Mouse (Mus musculus): ENCODE measurements at regions not wholly inside any gene's neighbourhood (a gene's known extent, or its start where the extent isn't known, plus 50 kb on each side); places are given as distances from the start of the nearest gene placed in this dataset.
"Not testable (repeated sequence)": the region's sequence is repeated elsewhere in the genome, so short reads cannot be mapped to it uniquely, and the experiment has no call there.

GRCm38 (mm10) chr14:36155757-36156156 lies 61.0 kb downstream of the 4930474N05Rik start:
- Histone ChIP-seq H3K36me3 (no peaks in the 10 kb centered on the region), H3K9ac (no peak overlapping the region), H3K4me2 (no peak overlapping the region)

GRCm38 (mm10) chr14:36156175-36156574 lies 61.5 kb downstream of the 4930474N05Rik start:
- no peak for ATAC-seq (replicated peaks; ENCODE audit: low FRiP score)
- H3K9me3 ChIP-seq (replicated peaks) = no peaks in the 10 kb centered on the region
- no peaks in the 10 kb centered on the region for H3K36me3 ChIP-seq
- H3K4me3 ChIP-seq (replicated peaks) = no peak overlapping the region
- H3K27me3 ChIP-seq = no peaks in the 10 kb centered on the region
- H3K4me1 ChIP-seq = no peaks in the 10 kb centered on the region
- no peak overlapping the region for H3K27ac ChIP-seq
- H3K4me2 ChIP-seq = no peak overlapping the region
- 71% methylated on average over 2 of the region's 2 CpGs for WGBS
- no peak overlapping the region for H3K9ac ChIP-seq

More at GRCm38 (mm10) chr14:36155757-36156156, 61.0 kb downstream of the 4930474N05Rik start:
- Histone ChIP-seq H3K4me3 (replicated peaks) (no peak overlapping the region), H3K27me3 (no peaks in the 10 kb centered on the region), H3K27ac (no peak overlapping the region), H3K4me1 (no peaks in the 10 kb centered on the region), H3K9me3 (replicated peaks) (no peaks in the 10 kb centered on the region)
- no peak for ATAC-seq (replicated peaks; ENCODE audit: low FRiP score)

- Histone ChIP-seq H3K36me3 (no peaks in the 10 kb centered on the region), H3K27ac (no peak overlapping the region), H3K4me2 (no peak overlapping the region), H3K4me3 (replicated peaks) (no peak overlapping the region), H3K9me3 (replicated peaks) (no peaks in the 10 kb centered on the region), H3K27me3 (no peaks in the 10 kb centered on the region), H3K9ac (no peak overlapping the region), H3K4me1 (no peaks in the 10 kb centered on the region)
- ATAC-seq (replicated peaks; ENCODE audit: low FRiP score) = no peak
- 58% methylated on average over 1 of the region's 1 CpGs for WGBS
Observed at GRCm38 (mm10) chr14:36183701-36184100, 89.0 kb downstream of the 4930474N05Rik start.

- Histone ChIP-seq H3K4me2 (no peak overlapping the region), H3K9ac (no peak overlapping the region), H3K4me1 (no peaks in the 10 kb centered on the region), H3K36me3 (no peaks in the 10 kb centered on the region), H3K9me3 (replicated peaks) (no peaks in the 10 kb centered on the region), H3K4me3 (replicated peaks) (no peak overlapping the region), H3K27me3 (no peaks in the 10 kb centered on the region), H3K27ac (no peak overlapping the region)
- ATAC-seq (replicated peaks; ENCODE audit: low FRiP score) = no peak
- WGBS = 71% methylated on average over 3 of the region's 3 CpGs
Observed at GRCm38 (mm10) chr14:36196517-36196916, 101.8 kb downstream of the 4930474N05Rik start.

- H3K27me3 ChIP-seq = no peaks in the 10 kb centered on the region
- H3K4me3 ChIP-seq (replicated peaks) = no peak overlapping the region
- 97% methylated on average over 5 of the region's 5 CpGs for WGBS
- no peak for ATAC-seq (replicated peaks; ENCODE audit: low FRiP score)
- H3K4me2 ChIP-seq = no peak overlapping the region
- H3K9me3 ChIP-seq (replicated peaks) = no peaks in the 10 kb centered on the region
- H3K4me1 ChIP-seq = no peaks in the 10 kb centered on the region
- no peak overlapping the region for H3K27ac ChIP-seq
- H3K9ac ChIP-seq = no peak overlapping the region
- no peaks in the 10 kb centered on the region for H3K36me3 ChIP-seq
Observed at GRCm38 (mm10) chr14:36198396-36198795, 103.7 kb downstream of the 4930474N05Rik start.

- no peaks in the 10 kb centered on the region for H3K9me3 ChIP-seq (replicated peaks)
- H3K27me3 ChIP-seq = no peaks in the 10 kb centered on the region
- no peaks in the 10 kb centered on the region for H3K36me3 ChIP-seq
- no peaks in the 10 kb centered on the region for H3K4me1 ChIP-seq
- H3K4me2 ChIP-seq = no peak overlapping the region
- H3K27ac ChIP-seq = no peak overlapping the region
- ATAC-seq (replicated peaks; ENCODE audit: low FRiP score) = no peak
- no peak overlapping the region for H3K9ac ChIP-seq
- no peak overlapping the region for H3K4me3 ChIP-seq (replicated peaks)
- WGBS = 85% methylated on average over 1 of the region's 1 CpGs
Observed at GRCm38 (mm10) chr14:36203855-36204254, 109.1 kb downstream of the 4930474N05Rik start.

- no peak overlapping the region for H3K4me2 ChIP-seq
- no peaks in the 10 kb centered on the region for H3K27me3 ChIP-seq
- no peak overlapping the region for H3K4me3 ChIP-seq (replicated peaks)
- 42% methylated on average over 4 of the region's 4 CpGs for WGBS
- H3K27ac ChIP-seq = no peak overlapping the region
- H3K36me3 ChIP-seq = no peaks in the 10 kb centered on the region
- no peaks in the 10 kb centered on the region for H3K4me1 ChIP-seq
- no peak for ATAC-seq (replicated peaks; ENCODE audit: low FRiP score)
- H3K9ac ChIP-seq = no peak overlapping the region
- no peaks in the 10 kb centered on the region for H3K9me3 ChIP-seq (replicated peaks)
Observed at GRCm38 (mm10) chr14:36212830-36213229, 118.1 kb downstream of the 4930474N05Rik start.

GRCm38 (mm10) chr14:36245849-36246248 lies 151.1 kb downstream of the 4930474N05Rik start:
- H3K9ac ChIP-seq = no peak overlapping the region
- H3K27me3 ChIP-seq = no peaks in the 10 kb centered on the region
- no peaks in the 10 kb centered on the region for H3K4me1 ChIP-seq
- no peak overlapping the region for H3K27ac ChIP-seq
- no peak for ATAC-seq (replicated peaks; ENCODE audit: low FRiP score)
- H3K4me3 ChIP-seq (replicated peaks) = no peak overlapping the region
- no peaks in the 10 kb centered on the region for H3K9me3 ChIP-seq (replicated peaks)
- no peaks in the 10 kb centered on the region for H3K36me3 ChIP-seq
- no peak overlapping the region for H3K4me2 ChIP-seq

GRCm38 (mm10) chr14:36262126-36262525 lies 167.4 kb downstream of the 4930474N05Rik start:
- Histone ChIP-seq H3K27ac (no peak overlapping the region), H3K4me3 (replicated peaks) (no peak overlapping the region), H3K9ac (no peak overlapping the region), H3K27me3 (no peaks in the 10 kb centered on the region), H3K4me2 (no peak overlapping the region), H3K9me3 (replicated peaks) (no peaks in the 10 kb centered on the region), H3K4me1 (no peaks in the 10 kb centered on the region), H3K36me3 (no peaks in the 10 kb centered on the region)
- 79% methylated on average over 2 of the region's 2 CpGs for WGBS
- ATAC-seq (replicated peaks; ENCODE audit: low FRiP score) = no peak

- 92% methylated on average over 1 of the region's 1 CpGs for WGBS
- H3K4me1 ChIP-seq = no peaks in the 10 kb centered on the region
- H3K36me3 ChIP-seq = no peaks in the 10 kb centered on the region
- H3K27me3 ChIP-seq = no peaks in the 10 kb centered on the region
- H3K4me3 ChIP-seq (replicated peaks) = no peak overlapping the region
- H3K9me3 ChIP-seq (replicated peaks) = no peaks in the 10 kb centered on the region
- no peak overlapping the region for H3K27ac ChIP-seq
- H3K9ac ChIP-seq = no peak overlapping the region
- ATAC-seq (replicated peaks; ENCODE audit: low FRiP score) = no peak
- H3K4me2 ChIP-seq = no peak overlapping the region
Observed at GRCm38 (mm10) chr14:36283825-36284414, 189.2 kb downstream of the 4930474N05Rik start.

GRCm38 (mm10) chr14:36288697-36289286 lies 194.1 kb downstream of the 4930474N05Rik start:
- Histone ChIP-seq H3K4me2 (no peak overlapping the region), H3K4me3 (replicated peaks) (no peak overlapping the region), H3K27me3 (no peaks in the 10 kb centered on the region), H3K9ac (no peak overlapping the region), H3K27ac (no peak overlapping the region), H3K36me3 (no peaks in the 10 kb centered on the region), H3K4me1 (no peaks in the 10 kb centered on the region), H3K9me3 (replicated peaks) (no peaks in the 10 kb centered on the region)
- ATAC-seq (replicated peaks; ENCODE audit: low FRiP score) = peak; percentile 87
- WGBS = 7% methylated on average over 1 of the region's 1 CpGs

GRCm38 (mm10) chr14:36310324-36310723 lies 215.6 kb downstream of the 4930474N05Rik start:
- Histone ChIP-seq H3K4me3 (replicated peaks) (no peak overlapping the region), H3K4me2 (no peak overlapping the region), H3K9me3 (replicated peaks) (no peaks in the 10 kb centered on the region), H3K4me1 (no peaks in the 10 kb centered on the region), H3K9ac (no peak overlapping the region), H3K36me3 (no peaks in the 10 kb centered on the region), H3K27me3 (no peaks in the 10 kb centered on the region), H3K27ac (no peak overlapping the region)
- ATAC-seq (replicated peaks; ENCODE audit: low FRiP score) = no peak
- WGBS = 96% methylated on average over 1 of the region's 1 CpGs

GRCm38 (mm10) chr14:36314673-36315072 lies 220.0 kb downstream of the 4930474N05Rik start:
- not testable (repeated sequence) for H3K4me2 ChIP-seq; H3K9me3 ChIP-seq (replicated peaks); H3K9ac ChIP-seq; H3K36me3 ChIP-seq; H3K27ac ChIP-seq; H3K4me3 ChIP-seq (replicated peaks); H3K27me3 ChIP-seq; ATAC-seq (replicated peaks; ENCODE audit: low FRiP score); H3K4me1 ChIP-seq
- 85% methylated on average over 1 of the region's 1 CpGs for WGBS
